Mouse (Mus musculus): ENCODE results near the gene Mrpl57.

Gene Mrpl57

GRCm38 (mm10) chr14:57859520-57859919 lies 33.5 kb downstream of the Mrpl57 start:
- DNase-seq (ENCODE audit: extremely low spot score): no peak

GRCm38 (mm10) chr14:57861987-57862412 lies 36.0 kb downstream of the Mrpl57 start:
- no peak for DNase-seq (ENCODE audit: extremely low spot score)

- no peak for DNase-seq (ENCODE audit: extremely low spot score)
Observed at GRCm38 (mm10) chr14:57863129-57863528, 37.1 kb downstream of the Mrpl57 start.

- no peak for DNase-seq (ENCODE audit: extremely low spot score)
Observed at GRCm38 (mm10) chr14:57865256-57865655, 39.2 kb downstream of the Mrpl57 start.

GRCm38 (mm10) chr14:57866676-57867276 lies 40.7 kb downstream of the Mrpl57 start:
- no peak for DNase-seq (ENCODE audit: extremely low spot score)

GRCm38 (mm10) chr14:57877921-57878320 lies 51.9 kb downstream of the Mrpl57 start:
- no peak for DNase-seq (ENCODE audit: extremely low spot score)
